Mouse (Mus musculus): ENCODE measurements at regions not wholly inside any gene's neighbourhood (a gene's known extent, or its start where the extent isn't known, plus 50 kb on each side); places are given as distances from the start of the nearest gene placed in this dataset.
"Not testable (repeated sequence)": the region's sequence is repeated elsewhere in the genome, so short reads cannot be mapped to it uniquely, and the experiment has no call there.

DNA sequence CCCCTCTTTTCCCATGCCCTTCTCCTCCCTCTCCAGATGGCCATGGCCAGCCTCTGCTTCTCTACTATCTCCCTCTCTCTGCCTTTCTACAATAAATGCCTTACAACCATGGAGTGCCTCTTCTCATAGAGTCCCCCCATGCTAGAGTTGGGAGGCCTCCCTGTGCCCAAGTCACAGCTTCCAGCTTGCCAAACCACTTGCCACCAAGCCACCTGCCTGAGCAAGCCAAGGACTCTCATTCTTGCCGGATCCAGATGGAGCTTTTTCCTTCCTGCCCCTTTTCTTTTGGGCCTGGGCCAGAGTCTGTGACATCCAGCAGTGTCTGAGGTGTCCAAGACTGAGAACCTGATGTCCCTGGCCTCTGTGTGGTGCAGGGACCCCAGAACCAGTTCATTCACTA, 367.4 kb upstream of the Arhgap42 start:
- DNase-seq (ENCODE audit: extremely low read depth, low read depth, low spot score), result no peak

DNA sequence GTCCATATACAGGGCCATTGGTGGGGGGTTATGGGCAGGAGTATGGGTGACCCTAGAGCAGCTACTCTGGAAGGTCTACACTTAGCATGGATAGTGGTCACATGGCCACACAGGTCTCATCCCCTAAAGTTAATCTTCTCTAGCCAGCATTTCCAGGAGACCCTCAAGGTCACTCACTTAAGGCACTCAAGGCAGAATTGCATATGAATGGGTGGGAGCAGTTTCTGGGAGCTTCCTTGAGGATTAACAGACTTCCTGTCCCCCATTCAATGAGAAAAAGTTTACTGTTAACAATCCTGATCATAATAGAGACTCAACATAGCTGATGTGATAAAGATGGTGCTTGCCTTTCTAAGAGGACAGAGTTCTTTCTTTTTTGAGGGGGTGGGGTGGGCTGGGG, 352.4 kb upstream of the Arhgap42 start:
- DNase-seq (ENCODE audit: extremely low read depth, low read depth, low spot score), result no peak

DNA sequence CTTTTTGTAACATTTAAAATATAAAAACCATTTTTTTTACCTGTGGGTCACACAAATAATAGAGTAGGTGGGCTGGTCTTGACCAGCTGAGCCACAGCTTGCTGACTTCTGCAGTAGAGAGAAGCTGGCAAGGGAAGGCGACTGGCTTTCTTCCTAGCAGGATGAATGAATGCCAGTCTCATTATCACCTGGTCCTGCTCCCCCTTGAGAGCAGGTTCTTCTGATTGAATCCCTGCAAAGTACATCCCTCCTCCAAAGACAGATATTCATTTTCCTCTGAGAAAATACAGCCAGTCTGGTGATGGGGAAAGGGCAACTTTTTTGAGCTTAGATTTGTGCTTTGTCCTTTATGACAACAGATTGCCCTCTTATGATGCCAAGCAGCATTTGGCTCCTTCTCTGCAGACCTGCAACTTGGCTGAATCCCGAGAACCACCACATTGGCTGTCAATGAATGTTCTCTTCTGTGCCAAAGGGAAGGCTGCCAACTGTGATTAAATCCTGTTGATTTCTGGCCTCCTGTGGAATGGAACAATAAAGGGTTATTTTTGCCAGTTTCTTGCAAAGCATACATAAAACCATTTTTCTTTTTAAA, 344.2 kb upstream of the Arhgap42 start:
- peak; percentile 4 for DNase-seq (ENCODE audit: extremely low read depth, low read depth, low spot score)

DNA sequence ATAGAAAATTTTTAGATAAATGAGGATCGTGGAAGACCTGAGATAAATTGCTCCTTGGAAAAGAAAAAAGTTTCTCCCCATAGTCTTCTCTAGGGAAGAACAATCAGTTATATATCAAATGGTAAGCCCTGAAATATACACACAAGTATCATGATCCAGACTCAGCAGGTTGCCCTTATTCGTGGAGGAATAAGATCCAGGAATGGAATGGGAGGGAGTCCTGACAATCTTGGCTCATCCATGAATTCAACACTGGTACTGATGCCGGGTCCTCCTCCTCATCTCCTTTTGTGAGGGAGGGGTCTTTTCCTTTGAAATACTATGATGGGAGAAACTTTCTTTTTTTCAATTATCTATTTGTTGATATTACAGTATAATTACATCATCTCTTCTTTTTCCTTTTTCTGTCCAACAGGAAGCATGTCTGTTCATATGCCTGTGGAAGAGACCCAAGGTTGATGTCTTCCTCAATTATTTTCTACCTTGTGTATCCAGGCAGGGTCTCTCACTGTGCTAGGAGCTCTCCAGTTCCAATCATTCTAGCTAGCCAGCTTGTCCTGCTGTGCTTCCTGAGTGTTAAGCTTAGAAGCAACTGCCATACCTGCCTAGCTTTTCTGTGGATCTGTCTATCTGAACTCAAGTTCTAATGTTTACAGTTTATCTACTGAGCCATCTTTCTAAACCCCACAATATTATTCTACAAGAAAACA, 343.6 kb upstream of the Arhgap42 start:
- DNase-seq (ENCODE audit: extremely low read depth, low read depth, low spot score), result no peak

DNA sequence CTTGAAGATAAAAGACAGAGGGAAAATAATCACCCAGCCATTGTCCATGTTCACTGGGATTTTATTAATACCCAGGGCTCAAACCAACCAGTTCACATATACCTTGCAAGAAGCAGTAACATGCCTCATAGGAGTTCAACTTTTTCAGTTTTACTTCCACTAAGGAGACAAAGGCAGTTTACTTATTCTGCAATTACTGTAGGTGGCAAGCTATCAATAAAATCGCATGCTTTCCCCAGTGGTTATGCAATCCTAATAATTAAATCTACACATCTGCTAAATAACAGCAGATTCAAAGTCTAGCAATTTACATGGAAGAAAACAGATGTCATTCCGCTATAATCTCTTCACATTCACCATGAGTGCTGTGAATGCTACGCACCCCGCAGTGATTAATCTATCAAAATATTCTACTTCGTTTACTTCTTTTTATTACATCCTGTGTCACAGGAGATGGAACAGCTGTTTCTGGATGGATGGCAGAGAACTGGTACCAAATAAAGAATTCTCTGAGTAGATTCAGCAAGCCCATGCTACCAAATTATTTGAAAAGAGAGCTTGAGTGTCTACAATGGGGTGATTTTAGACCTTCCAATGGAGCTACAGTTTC, 329.2 kb upstream of the Arhgap42 start:
- DNase-seq (ENCODE audit: extremely low read depth, low read depth, low spot score), result no peak

DNA sequence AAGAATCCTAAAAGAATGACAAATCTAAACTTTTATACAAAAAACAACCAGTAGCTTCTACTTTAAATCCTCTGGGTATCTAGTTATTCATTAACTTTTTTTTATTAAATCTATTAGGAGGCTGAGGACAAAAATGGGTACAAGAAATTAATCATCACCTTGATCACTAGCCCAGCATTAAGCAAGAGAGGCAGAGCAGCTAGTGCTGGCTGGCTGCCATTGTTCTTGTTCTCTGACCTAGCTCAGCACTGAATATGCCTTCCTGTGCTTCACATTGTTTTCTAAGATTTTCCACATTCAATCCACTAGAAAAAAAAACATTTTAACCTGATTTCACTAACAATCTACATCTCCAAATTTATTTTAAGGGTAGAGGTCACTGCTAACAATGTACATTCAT, 325.6 kb upstream of the Arhgap42 start:
- DNase-seq (ENCODE audit: extremely low read depth, low read depth, low spot score), result no peak

DNA sequence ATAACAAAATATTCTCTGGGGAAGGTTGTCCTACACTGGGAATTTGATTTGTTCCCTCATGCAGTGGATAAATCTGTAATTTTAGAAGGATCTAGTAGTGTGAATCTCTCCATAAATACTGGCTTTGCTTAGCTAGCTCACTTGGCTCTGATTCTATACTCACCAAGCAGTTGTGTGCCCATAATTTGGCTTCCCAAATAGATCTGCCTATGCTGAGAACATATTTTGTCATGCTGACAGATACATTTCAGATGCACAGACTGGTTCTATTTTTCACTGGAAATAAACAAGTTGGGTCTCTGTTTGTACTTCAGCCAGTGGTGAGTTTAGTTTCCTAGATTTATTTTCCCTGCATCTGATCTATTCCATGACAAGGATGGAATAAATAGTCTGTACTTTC, 309.8 kb upstream of the Arhgap42 start:
- DNase-seq (ENCODE audit: extremely low read depth, low read depth, low spot score), result no peak

DNA sequence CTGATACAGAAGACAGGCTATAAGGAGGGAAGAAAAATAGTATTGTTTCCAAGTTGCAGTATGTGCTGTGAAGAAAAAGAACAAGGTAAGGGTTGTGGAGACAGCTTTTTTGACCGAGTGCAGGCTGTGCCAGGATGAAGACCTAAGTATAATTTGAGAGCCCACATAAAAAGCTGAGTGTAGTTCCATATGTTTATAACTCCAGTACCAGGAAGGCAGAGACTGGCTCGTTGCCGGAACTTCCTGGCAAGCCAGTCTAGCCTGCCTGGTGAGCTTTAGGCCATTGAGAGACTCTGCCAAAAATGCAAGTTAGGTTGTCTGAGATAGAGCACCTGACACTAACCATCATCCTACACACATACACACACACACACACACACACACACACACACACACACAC, 308.7 kb upstream of the Arhgap42 start:
- DNase-seq (ENCODE audit: extremely low read depth, low read depth, low spot score), result no peak

DNA sequence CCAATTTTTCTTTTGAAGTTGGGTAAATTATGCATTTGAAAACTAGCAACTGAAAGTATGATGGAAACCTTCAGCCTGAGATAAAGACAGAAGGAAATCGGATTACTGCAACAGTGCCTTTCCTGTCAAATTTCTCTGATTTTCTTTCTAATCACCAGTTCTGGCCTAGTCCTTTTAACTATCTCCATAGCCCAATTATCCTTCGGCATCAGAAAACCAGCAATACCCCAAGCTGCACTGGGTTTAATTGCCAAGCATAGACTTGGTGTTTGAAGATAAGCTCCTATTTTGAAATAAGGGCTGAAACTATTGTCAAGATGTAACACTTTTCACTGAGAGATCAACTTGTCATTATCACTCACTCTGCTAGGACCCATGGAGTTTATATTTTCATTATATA, 308.2 kb upstream of the Arhgap42 start:
- no peak for DNase-seq (ENCODE audit: extremely low read depth, low read depth, low spot score)

DNA sequence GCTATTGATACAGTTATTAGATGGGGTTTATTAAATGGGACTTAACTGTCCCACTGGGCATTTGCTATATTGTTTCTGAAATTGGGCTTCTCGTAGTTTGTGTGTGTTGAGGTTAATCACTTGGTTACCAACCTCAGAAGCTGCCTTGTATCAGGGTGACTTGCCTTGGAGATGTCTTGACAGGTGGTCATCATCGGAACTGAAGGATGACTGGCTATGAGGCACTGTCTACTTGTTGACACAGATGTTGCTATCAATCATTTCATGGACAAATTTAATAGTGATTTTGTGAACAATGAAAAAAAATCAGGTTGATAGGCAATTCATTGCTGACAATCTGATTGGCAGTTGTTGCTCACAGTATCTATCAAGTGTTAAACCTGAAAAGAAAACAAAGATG, 261.4 kb upstream of the Arhgap42 start:
- DNase-seq (ENCODE audit: extremely low read depth, low read depth, low spot score), result no peak

DNA sequence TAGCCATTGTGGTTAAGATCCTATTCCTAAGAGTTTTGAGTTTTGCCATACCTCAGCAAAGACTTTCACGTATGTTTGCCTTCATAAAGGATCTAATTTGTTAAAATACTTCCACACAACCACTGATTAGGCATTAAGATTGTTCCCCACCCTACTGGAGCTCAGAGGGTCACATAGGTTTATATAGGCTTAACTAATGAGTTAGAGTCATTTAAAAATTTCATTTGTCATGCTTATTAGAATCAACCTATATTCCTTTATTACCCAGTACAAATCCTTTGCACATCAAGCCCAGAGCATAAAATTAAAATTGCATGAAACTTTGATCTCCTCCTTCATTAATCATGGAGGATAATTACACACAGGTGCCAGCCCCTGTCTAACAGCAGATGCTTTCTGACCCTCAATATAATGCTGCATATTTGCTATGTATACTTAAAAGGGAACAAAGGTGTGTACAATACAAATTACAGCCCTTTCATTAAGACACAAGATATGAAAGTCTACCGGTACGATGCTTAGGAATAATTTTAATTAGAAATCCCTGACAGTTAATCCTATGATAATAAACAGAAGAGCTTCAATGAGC, 254.8 kb upstream of the Arhgap42 start:
- no peak for DNase-seq (ENCODE audit: extremely low read depth, low read depth, low spot score)

DNA sequence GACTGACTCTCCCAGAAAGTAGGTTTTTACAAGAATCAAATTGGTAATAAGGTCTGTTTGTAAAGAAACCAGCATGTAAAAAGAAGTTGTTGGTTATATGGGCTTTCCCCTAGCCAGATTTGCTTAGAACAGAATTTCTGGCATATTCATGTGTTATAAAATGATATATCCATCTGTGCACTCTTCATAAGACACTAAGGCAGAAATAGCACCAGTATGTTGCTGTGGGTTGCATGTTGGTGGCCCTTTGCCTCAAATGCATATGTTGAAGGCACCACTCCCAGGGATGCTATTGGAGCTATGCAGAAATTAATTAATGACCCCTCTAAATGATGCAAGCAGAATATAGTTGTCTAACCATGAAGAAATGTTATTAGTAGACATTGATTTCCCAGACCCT, 238.2 kb upstream of the Arhgap42 start:
- no peak for DNase-seq (ENCODE audit: extremely low read depth, low read depth, low spot score)

DNA sequence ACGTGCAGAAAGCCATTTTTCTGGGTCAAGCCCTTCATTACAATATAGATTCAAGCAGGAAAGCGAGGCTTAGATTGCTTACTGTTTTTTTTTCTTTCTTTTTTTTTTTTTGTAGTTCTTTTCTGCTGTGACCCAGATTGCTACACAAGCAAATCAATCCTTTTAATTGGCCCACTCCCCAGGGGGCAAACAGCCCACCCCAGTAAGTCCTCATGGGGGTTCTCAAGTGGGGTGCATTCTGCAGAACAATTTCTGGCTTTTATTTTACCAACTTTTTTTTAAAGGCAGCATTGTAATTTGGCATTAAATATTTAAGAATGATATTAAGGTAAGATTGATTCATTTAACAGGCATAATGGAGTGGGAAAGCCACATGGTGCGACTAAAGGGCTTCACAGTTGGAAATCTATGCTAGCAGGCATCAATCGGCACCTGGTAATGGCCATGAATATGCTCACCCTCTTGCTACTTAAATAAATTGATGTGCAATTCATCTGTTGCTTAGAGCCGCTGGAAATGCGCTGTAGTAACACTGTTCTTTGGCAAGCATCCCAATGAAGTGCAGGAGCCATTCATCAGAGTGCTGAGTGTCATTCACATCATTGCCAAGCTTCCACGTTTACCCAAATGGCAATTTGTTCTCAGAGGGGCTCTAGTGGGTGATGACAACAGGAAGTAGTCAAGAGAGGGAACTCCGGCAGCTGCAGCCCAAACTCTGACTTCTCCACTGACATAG, 236.3 kb upstream of the Arhgap42 start:
- no peak for DNase-seq (ENCODE audit: extremely low read depth, low read depth, low spot score)

DNA sequence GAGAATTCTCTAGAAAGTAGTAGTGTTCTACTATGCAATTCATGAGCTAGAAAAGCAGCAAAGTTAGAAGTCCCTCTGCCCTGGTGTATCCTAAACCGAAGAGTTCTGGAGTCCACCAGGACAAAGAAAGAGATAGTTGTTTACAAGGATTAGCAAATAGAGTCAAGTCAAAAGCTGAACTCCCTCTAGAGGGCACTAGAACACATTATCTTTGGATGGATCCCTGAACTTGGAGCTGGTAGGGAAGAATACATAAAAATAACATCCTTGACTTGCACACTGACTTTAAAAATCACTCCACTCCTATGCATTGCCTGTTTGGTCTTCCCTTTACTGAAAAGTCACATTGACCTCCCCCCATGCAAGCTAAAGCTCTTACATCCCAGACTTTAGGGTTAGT, 205.3 kb upstream of the Arhgap42 start:
- DNase-seq (ENCODE audit: extremely low read depth, low read depth, low spot score), result no peak

DNA sequence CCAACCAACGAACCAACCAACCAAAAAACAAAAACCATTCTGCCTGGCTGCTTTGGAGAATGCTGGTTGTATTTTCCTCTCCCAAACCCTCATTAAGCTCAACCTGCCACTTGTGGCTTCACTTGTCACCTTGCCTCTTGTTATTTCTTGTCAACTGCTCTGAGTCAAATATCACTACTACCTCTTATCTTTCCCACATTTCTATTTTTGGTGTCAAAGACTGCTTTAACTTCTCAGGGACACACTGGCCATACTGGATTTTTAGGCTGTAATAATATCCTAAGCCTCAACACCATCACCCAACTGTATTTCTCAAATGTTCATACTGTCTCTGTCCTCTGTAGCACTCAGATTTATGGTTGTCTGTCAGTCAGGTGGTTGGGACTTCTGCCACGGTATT, 181.4 kb upstream of the Arhgap42 start:
- DNase-seq (ENCODE audit: extremely low read depth, low read depth, low spot score), result no peak

DNA sequence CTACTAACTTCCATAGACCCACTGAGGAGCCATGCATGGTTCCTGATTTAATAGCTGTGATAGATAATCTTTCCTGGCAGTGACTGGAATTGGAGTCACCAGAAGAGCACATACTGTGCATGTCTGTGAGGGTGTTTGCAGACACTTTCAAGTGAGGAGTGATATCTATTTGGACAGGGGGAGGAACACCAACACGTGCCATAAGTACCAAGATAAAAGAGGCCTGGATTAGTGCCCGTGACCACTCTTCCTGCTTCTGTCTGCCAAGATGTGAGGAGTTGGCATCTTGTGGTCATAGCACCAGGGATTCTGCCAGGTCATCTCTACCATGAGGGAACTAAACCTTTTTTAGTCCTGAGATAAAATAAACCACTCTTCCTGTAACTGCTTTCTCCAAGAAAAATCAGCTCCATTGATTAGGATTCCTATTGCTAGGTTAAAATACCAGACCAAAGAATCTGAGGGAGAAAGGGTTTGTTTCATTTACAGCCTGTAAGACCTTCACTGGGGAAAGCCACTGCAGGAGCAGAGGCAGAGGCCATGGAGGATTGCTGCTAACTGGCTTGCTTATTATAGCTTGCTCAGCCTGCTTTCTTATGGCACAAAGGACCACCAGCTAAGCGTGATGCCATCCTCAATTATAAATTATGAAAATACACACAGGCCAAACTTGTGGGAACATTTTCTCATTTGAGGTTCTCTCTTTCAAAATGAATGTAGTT, 173.7 kb upstream of the Arhgap42 start:
- DNase-seq (ENCODE audit: extremely low read depth, low read depth, low spot score), result no peak

DNA sequence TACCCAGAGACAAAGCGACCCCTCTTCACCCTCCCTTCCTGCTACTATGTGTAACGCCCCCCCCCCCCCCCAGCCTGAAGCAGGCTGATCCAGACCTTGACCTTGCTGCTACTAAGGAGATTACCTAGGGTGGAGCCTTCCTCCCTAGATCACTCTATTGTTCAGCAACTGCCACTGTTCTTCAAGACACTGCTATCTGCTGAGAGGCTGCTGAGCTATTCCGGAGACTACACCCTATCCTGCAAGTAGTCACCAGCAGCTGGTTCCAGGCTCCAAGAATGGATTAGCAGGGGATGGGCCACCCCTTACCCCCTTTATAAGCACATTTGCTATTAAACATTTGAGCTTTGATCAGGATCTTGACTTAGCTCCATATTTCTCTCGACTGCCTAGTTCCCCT, 155.3 kb upstream of the Arhgap42 start:
- not testable (repeated sequence) for DNase-seq (ENCODE audit: extremely low read depth, low read depth, low spot score)

DNA sequence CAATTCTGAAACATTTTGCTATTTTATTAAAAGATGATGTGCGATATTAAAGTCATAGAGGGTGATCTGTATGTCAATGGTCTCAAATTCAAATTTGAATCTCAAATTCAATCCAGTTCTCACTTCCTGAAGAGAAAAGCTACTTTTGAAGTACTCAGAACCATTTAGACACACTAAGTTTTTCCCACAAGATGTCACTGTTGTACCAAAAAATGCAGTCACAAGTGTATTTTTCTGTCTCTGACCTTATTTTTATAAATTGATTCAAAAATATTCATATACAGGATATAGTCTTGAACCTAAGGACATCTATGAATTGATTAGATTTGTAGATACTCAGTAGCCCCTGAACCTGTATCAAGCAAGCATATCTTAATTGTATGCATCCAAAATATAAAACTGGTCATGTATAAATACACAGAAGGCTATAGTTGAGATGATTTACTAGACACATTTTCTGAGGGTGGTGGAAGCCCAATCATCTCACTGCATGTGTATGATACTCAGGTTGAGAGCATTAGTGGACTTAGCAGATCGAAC, 137.8 kb upstream of the Arhgap42 start:
- no peak for DNase-seq (ENCODE audit: extremely low read depth, low read depth, low spot score)

DNA sequence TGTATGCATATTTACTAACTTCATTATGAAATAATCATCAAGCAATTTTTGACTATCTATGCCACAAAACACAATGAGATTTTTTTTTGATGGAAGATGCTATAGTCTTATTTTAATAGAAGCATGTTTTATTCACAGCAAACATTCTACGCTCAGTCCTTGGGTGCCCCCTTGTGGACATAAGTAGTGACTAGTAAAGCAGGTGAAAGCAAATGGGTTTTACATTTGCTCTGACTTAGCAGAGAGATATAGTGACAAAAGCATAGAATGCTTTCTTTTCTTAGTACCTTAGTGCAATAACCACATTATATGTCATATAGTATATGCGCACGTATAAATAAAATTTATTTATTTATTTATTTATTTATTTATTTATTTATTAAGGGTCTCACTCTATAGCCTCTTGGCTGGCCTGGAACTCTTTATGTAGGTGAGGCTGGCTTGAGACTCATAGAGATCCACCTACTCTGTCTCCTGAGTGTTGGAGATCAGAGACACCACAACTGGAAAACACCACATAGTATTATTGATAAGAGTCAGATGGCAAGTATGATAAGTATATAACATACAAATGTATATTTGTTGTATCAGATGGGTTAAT, 136.5 kb upstream of the Arhgap42 start:
- no peak for DNase-seq (ENCODE audit: extremely low read depth, low read depth, low spot score)

DNA sequence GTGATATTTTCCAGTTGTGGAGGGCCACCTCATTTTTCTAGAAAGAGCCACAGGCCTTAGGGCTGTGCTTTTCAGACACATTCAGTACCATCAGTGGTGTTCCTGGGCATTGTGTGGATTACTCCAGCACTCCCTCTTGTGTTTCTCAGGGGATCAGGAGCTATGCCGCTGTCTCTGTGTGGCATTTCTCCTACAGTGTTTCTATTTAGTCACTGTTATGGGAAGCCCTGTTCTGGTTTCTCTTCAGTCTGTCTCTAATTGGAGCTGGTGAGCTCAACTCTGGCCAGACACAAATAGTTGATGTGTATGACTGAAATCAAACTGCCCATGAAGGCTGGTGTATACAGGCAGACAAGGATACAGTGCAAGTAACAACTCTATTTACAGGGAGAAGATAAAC, 133.7 kb upstream of the Arhgap42 start:
- no peak for DNase-seq (ENCODE audit: extremely low read depth, low read depth, low spot score)
